Mouse (Mus musculus) spleen, postnatal 10 days (tissue): Measurements from ENCODE around the gene Catsper3.

ENCODE experiments used
- DNase-seq, 2 experiments: peaks; one replicate each; pipeline ENCODE4 v3.0.0; 2021 to 2022; ENCODE audit warnings: low spot score in 2 of 2

Gene Catsper3

DNA sequence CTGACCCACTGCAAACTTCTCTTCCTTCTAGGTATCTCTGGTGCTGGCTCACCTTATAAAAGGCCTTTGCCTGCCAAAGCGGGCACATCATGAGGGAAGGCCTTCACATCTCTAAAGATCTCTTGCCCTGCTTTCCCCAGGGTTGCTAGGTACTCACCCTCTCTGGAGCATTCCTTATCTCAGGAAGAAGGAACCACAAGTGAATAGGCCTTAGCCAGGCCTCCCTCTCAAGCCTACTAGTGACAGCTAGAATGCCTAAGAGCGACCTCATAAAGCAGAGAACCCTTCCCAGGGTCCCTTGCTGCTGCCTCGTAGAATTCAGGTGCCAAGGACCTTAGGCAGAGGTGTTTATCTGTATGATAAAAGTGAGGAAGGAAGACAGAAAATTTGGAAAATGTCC lies at the start of gene Catsper3:
TSS of gene Catsper3 (plus strand) at position 301 of the 400 bp plus-strand sequence.
- no peak for DNase-seq

GRCm38 (mm10) chr13:55737885-55738284 lies 46.5 kb upstream of the Catsper3 start:
- no peak for DNase-seq

DNA sequence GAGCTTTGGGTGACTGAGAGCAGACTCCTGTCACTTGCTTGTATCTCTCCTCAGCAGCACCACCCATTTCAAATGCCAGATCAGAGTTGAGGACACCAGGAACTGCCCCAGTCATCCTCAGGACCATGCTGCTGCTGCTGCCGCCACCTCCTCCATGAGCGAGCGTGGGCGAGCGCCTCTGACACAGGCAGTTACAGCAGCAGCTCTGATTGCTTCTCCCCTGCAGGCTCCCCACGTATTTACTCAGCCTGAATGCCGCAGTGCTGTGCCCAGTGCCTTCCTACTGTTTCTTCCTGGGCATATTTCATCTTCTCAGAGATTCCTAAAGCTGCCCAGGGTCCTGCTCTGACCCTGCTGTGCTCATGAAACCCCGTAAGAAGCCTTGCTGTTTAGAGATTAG lies 42.1 kb upstream of the Catsper3 start:
- DNase-seq = no peak

DNA sequence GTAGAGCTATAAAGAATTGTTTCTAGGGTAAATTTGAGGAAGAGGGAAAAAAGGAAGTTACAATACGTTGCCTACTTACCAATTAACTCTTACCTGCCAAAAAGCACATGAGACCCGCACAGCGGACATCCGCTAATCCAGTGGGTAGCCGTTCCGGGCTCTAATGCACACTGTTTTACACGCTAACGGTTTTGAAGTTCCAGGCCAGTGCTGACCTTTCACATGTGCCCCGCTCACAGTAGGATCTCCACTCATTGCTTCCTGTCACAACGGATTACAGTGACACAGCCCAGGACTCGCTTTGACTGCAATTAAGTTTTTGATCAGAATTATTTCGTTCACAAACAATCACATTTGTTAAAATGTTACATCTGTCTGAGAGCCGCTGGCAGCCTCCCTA lies 30.0 kb upstream of the Catsper3 start:
- DNase-seq = no peak

GRCm38 (mm10) chr13:55756789-55757188 lies 27.6 kb upstream of the Catsper3 start:
- no peak for DNase-seq

GRCm38 (mm10) chr13:55757645-55758044 lies 26.7 kb upstream of the Catsper3 start:
- DNase-seq = peak in 1 of 2 experiments; percentile 25

DNA sequence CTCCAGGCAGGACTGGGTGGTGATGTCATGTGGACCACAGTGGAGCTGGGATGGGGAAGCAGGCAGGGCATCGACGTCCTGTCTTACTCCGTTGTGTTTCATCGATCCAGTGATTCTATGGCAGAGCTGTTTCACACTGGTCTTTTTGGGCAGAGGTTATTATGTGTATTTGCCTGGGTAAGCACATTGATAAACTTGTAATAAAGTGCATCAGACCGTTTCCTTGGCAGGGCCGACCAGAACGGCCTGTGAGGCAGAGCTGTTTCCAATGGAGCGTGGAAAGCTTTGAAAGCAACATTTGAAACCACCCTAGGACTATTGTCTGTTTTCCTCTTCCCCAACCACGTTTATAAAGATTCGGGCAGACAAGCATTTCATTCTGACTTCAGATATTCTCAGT lies 23.8 kb upstream of the Catsper3 start:
- DNase-seq = no peak

DNA sequence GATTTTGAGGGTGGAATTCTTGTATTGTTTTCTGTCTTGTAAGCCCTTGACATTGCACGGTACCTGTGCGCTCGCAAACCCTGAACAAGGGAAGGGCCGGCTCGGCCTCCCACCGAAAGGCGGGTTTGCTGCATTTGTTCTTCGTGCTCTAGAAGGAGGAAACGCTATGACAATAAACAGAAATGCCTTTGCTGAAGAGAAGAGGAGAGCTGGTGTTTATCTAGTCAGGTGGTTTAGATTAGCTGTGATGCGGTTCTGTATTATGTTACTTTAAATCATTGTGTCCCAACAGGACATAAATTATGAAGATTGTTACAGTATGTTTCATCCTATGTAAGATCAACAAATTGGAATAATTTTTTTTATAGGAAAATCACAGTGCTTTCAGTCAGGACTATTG lies 22.9 kb upstream of the Catsper3 start:
- DNase-seq = no peak

DNA sequence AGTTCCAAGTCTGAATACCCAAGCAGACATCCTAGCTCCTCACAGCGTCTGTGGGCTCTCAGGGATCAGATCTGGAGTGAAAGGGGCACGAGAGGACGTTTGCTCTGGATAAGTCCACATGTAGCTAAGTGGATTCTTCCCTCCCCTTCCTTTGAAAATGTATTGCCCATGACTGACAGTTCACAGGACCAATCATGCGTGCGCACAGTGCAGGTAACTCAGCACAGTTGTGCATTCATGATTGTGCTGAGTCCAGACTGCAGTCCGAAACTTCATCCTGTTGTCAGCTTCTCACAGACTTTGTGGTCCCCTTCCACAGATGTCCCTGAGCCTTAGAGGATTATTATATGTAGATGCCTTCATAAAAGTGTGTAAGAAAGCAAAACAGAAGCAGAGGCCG lies 10.0 kb upstream of the Catsper3 start:
- no peak for DNase-seq

- DNase-seq = no peak
Observed at GRCm38 (mm10) chr13:55775056-55775455, 9.3 kb upstream of the Catsper3 start.

DNA sequence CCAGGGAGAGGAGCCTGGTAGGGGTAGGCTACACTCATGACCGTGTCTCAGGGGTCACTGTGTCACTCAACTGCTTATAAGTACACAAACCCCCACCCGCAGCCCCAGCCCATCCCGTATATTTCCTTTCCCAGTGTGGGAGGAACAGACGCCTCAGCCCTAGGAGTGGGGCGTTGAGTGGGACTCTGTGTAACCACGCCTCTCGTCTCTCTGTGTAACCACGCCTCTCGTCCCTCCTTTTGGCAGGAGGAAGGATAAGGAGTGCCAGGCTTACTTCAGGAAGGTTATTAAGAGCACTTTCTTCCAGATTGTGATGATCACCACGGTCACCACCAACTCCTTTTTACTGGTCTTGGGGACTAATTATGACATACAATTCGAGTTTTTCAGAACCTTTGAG lies 1.8 kb downstream of the Catsper3 start:
- no peak for DNase-seq

- no peak for DNase-seq
Observed at GRCm38 (mm10) chr13:55801246-55801645, 16.9 kb downstream of the Catsper3 start.

GRCm38 (mm10) chr13:55803973-55804372 lies 19.6 kb downstream of the Catsper3 start:
- DNase-seq = no peak

GRCm38 (mm10) chr13:55809041-55809623 lies 24.8 kb downstream of the Catsper3 start:
- DNase-seq = no peak

DNA sequence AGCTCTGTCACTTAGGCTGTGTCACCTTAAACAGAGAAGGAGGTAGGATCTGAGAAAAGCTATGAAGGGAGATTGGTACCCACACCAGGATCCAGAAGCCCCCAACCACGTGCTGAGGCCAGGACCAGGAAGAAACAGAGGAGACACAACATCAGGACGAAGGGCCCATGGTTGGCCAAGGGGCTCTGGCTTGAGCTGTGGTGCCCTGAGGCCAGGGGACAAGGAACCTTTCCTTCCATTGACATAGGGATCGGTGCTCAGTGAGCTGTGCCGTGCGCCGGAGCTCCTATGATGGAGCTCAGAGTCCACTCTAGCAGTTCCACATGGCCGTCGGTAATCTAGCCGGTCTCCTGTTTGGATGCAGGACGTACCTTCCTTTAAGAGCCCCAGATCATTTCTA lies 25.3 kb downstream of the Catsper3 start:
- no peak for DNase-seq

GRCm38 (mm10) chr13:55810947-55811346 lies 26.6 kb downstream of the Catsper3 start:
- no peak for DNase-seq

DNA sequence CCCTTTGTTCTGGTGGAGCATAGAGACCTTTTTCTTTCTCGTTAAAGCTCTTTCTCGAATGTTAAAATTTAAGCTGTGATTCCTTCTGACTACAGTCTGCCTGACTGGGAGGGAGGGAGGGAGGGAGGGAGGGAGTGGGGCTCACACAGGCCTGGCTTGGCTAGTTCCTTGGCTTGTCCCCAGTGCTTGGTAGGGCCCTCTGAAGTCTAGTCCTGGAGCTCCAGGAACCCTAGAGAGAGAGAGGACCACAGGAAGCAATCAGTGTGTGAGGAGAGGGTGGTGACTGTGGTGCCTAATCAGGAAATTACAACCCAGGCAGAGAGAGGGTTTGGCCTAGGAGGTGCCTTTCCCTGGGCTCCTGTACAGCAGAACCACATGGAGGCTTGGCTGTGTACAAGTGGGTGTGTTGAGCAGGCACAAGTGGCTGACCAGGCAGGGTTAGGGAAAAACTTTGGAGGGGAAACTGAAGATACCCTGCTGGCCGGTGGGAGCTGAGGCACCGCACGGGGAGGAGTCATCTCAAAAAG lies 29.2 kb downstream of the Catsper3 start:
- no peak for DNase-seq

DNA sequence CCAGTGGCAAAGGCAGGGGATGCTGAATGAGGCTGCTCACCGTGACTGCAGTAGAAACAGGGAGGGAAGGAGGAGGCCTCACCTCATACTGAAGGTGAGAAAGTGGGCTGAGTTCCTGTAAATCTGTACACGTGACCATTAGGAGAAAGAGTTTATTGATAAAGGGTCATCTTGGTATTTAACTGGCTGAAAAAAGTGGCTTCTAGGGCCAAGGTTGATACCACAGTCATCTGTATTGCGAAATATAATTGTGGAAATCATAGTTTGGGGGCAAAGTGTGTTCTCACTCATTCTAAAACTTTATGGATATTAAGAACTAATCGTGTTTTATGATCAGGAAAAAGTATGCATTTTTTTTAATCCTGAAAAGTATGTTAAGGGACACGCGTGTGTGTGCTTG lies 30.5 kb downstream of the Catsper3 start:
- no peak for DNase-seq

DNA sequence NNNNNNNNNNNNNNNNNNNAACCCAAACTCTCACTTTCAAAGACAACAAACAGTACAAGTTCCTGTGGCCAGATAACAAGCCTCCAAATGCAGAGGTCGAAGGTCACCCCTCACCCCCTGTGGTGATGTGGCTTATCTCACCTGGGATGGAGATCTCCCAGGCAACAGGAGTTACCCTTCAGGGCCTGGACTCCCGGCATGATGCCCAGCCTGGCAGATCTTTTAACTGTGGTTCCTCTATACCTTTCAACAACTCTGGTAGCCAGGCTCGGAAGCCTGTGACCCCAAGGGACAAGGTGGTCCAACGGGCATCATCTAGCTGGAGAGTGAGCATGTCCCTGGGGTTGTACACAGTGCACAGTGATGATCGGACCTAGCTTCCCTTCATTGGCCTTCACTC lies 38.1 kb downstream of the Catsper3 start:
- DNase-seq = no peak

GRCm38 (mm10) chr13:55824151-55824945 lies 40.0 kb downstream of the Catsper3 start:
- no peak for DNase-seq

- no peak for DNase-seq
Observed at GRCm38 (mm10) chr13:55825245-55825681, 40.9 kb downstream of the Catsper3 start.

DNA sequence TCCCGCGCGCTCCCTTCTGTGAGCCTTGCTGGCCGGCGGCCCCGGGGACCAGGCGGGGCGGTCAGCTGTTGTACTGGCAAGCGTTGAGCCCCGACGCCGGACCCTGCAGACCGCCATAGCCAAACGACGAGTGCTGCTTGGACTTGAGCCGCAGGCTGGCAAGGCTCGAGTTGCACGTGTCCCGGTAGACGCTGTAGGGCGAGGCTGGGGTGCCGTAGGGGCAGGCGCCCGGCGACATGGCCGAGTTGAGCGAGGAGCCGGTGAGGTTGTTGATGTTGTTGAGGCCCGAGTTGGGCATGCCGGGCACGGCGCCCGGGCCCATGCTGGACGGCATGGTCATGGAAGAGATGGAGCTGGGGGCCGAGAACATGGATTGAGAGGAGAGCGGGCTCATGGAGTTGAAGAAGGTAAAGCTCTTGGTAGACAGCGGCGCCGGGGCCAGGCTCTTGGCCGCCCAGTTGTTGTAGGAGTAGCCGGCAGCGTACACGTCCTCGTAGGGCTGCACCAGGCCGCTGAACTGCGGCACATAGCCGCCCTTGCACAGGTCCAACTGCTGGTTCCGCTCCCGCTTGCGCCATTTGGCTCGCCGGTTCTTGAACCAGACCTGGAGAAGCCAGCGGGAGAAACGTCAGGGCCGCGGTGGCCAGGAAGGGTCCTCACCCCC lies 41.8 kb downstream of the Catsper3 start:
- no peak for DNase-seq
